Mouse (Mus musculus) lung, embryonic 16.5 days (tissue): ENCODE results near the gene Metap1d. TPM values are rescaled to one million over a fixed set of nuclear protein-coding genes. Genes with fewer than 3 reads are reported as not detected.

Source experiments
- ATAC-seq: fragments of 200-750 bp; cut with Nextera tagmentation; 2 replicates; pipeline ENCODE4 v1.8.0; 2017; ENCODE audit warnings: low read depth, mild to moderate bottlenecking, moderate library complexity
- H3K27ac ChIP-seq: fragments of 300-500 bp; sonication (generic); 2 replicates; pipeline ENCODE4 v1.5.1; 2014; ENCODE audit warnings: mild to moderate bottlenecking, control low read depth, low read length
- H3K27me3 ChIP-seq: fragments of 300-500 bp; sonication (generic); 2 replicates; pipeline ENCODE4 v1.6.1; 2014; ENCODE audit warnings: low read depth, low read length, mixed read lengths; ENCODE audit not compliant: control insufficient read depth, insufficient read depth
- H3K36me3 ChIP-seq: fragments of 300-500 bp; sonication (generic); 2 replicates; pipeline ENCODE4 v1.6.1; 2014; ENCODE audit warnings: low read length; ENCODE audit not compliant: control insufficient read depth, insufficient read depth
- H3K4me1 ChIP-seq: fragments of 300-500 bp; sonication (generic); replicated peaks from 2 replicates; pipeline ENCODE4 v1.6.1; 2014; ENCODE audit warnings: low read length, mixed read lengths; ENCODE audit not compliant: control insufficient read depth, insufficient read depth
- H3K4me2 ChIP-seq: fragments of 300-500 bp; sonication (generic); 2 replicates; pipeline ENCODE4 v1.6.1; 2014; ENCODE audit warnings: low read depth, low read length, control low read depth
- H3K4me3 ChIP-seq: fragments of 300-500 bp; sonication (generic); 2 replicates; pipeline ENCODE4 v1.5.1; 2014; ENCODE audit warnings: mild to moderate bottlenecking, low read length, control low read depth
- H3K9ac ChIP-seq: fragments of 300-500 bp; sonication (generic); 2 replicates; pipeline ENCODE4 v1.6.1; 2014; ENCODE audit warnings: low read length, control low read depth
- H3K9me3 ChIP-seq: fragments of 300-500 bp; sonication (generic); 2 replicates; pipeline ENCODE4 v1.6.1; 2016; ENCODE audit warnings: low read length; ENCODE audit not compliant: control insufficient read depth
- WGBS: fragments of 180-500 bp; shearing (Covaris S2); extraction: QIAGEN DNeasy Blood & Tissue Kit; methylation state at CpG from one replicate; pipeline ENCODE4 v1.1.7; 2014; 5-methylcytosine and 5-hydroxymethylcytosine counted together
- polyA plus RNA-seq: library from polyadenylated mRNA; unstranded; fragments of >200 nt; fragmentation: Nextera tagmentation; extraction: Ambion mirVana; gene quantifications from 2 replicates; pipeline ENCODE4 v1.2.1, GENCODE M21; 2015

Metap1d gene
- polyA plus RNA-seq, 1 experiment from 2014 or later: 36.2 TPM

GRCm38 (mm10) chr2:71528014-71528713 lies 75.1 kb downstream of the Metap1d start, which contains the start of gene Dlx1:
Gene Dlx1 (plus strand): TSS chr2:71528113.
- no peaks in the 10 kb centered on the region for H3K36me3 ChIP-seq
- peaks cover 14% of the 10 kb centered on the region for H3K4me1 ChIP-seq
- H3K9ac ChIP-seq: no peak within 1 kb of the TSS
- H3K4me3 ChIP-seq: peak within 1 kb of the TSS; percentile 52
- H3K4me2 ChIP-seq: peak within 1 kb of the TSS; percentile 87
- no peak for ATAC-seq
- WGBS: 2% methylated on average over 26 of the region's 26 CpGs
- H3K27ac ChIP-seq: no peak within 1 kb of the TSS
- H3K9me3 ChIP-seq: no peaks in the 10 kb centered on the region
- peaks cover 94% of the 10 kb centered on the region for H3K27me3 ChIP-seq

GRCm38 (mm10) chr2:71528714-71529510 lies 75.8 kb downstream of the Metap1d start:
- Histone ChIP-seq H3K4me3 (peak overlapping the region; percentile 52), H3K9me3 (no peaks in the 10 kb centered on the region), H3K36me3 (no peaks in the 10 kb centered on the region), H3K4me2 (peak overlapping the region; percentile 87), H3K27me3 (peaks cover 94% of the 10 kb centered on the region), H3K27ac (no peak overlapping the region), H3K9ac (0 out of 2 replicates have a peak overlapping the region, but pooled peaks have one; percentile 31), H3K4me1 (peaks cover 14% of the 10 kb centered on the region)
- WGBS: under 1% methylated on average over 51 of the region's 57 CpGs
- ATAC-seq: peak; percentile 40

- no peaks in the 10 kb centered on the region for H3K36me3 ChIP-seq
- no peaks in the 10 kb centered on the region for H3K9me3 ChIP-seq
- no peak overlapping the region for H3K27ac ChIP-seq
- under 1% methylated on average over 60 of the region's 60 CpGs for WGBS
- peak overlapping the region; percentile 52 for H3K4me3 ChIP-seq
- 0 out of 2 replicates have a peak overlapping the region, but pooled peaks have one; percentile 31 for H3K9ac ChIP-seq
- peaks cover 14% of the 10 kb centered on the region for H3K4me1 ChIP-seq
- peaks cover 96% of the 10 kb centered on the region for H3K27me3 ChIP-seq
- peak overlapping the region; percentile 87 for H3K4me2 ChIP-seq
- peak; percentile 96 for ATAC-seq
Observed at GRCm38 (mm10) chr2:71529511-71530351, 76.7 kb downstream of the Metap1d start.

GRCm38 (mm10) chr2:71530391-71531123 lies 77.5 kb downstream of the Metap1d start:
- Histone ChIP-seq H3K4me1 (peaks cover 14% of the 10 kb centered on the region), H3K27ac (no peak overlapping the region), H3K27me3 (peaks cover 94% of the 10 kb centered on the region), H3K36me3 (no peaks in the 10 kb centered on the region), H3K4me2 (no peak overlapping the region; the same call in 1 of the 2 replicates), H3K4me3 (no peak overlapping the region), H3K9me3 (no peaks in the 10 kb centered on the region), H3K9ac (no peak overlapping the region)
- ATAC-seq: no peak
- 2% methylated on average over 34 of the region's 34 CpGs for WGBS

GRCm38 (mm10) chr2:71531124-71531590 lies 78.1 kb downstream of the Metap1d start:
- Histone ChIP-seq H3K4me2 (no peak overlapping the region), H3K9me3 (no peaks in the 10 kb centered on the region), H3K27me3 (peaks cover 92% of the 10 kb centered on the region), H3K27ac (no peak overlapping the region), H3K36me3 (no peaks in the 10 kb centered on the region), H3K4me3 (no peak overlapping the region), H3K9ac (no peak overlapping the region), H3K4me1 (peaks cover 14% of the 10 kb centered on the region)
- no peak for ATAC-seq
- WGBS: 2% methylated on average over 10 of the region's 12 CpGs

- Histone ChIP-seq H3K4me3 (no peak overlapping the region), H3K27me3 (peaks cover 92% of the 10 kb centered on the region), H3K4me2 (no peak overlapping the region), H3K9ac (no peak overlapping the region), H3K36me3 (no peaks in the 10 kb centered on the region), H3K4me1 (peaks cover 14% of the 10 kb centered on the region), H3K9me3 (no peaks in the 10 kb centered on the region), H3K27ac (no peak overlapping the region)
- no peak for ATAC-seq
- 1% methylated on average over 43 of the region's 43 CpGs for WGBS
Observed at GRCm38 (mm10) chr2:71531990-71532970, 79.2 kb downstream of the Metap1d start.

- Histone ChIP-seq H3K9ac (no peak overlapping the region), H3K36me3 (no peaks in the 10 kb centered on the region), H3K27ac (no peak overlapping the region), H3K4me1 (peaks cover 14% of the 10 kb centered on the region), H3K4me2 (no peak overlapping the region), H3K9me3 (no peaks in the 10 kb centered on the region), H3K4me3 (no peak overlapping the region), H3K27me3 (peaks cover 96% of the 10 kb centered on the region)
- 9% methylated on average over 5 of the region's 5 CpGs for WGBS
- ATAC-seq: no peak
Observed at GRCm38 (mm10) chr2:71533094-71533493, 80.0 kb downstream of the Metap1d start.
